Mouse (Mus musculus): ENCODE results near the gene Irf2bpl. TPM values are rescaled to one million over a fixed set of nuclear protein-coding genes. Genes with fewer than 3 reads are reported as not detected.

Gene Irf2bpl
- polyA plus RNA-seq, 1 experiment: 7.1 TPM

DNA sequence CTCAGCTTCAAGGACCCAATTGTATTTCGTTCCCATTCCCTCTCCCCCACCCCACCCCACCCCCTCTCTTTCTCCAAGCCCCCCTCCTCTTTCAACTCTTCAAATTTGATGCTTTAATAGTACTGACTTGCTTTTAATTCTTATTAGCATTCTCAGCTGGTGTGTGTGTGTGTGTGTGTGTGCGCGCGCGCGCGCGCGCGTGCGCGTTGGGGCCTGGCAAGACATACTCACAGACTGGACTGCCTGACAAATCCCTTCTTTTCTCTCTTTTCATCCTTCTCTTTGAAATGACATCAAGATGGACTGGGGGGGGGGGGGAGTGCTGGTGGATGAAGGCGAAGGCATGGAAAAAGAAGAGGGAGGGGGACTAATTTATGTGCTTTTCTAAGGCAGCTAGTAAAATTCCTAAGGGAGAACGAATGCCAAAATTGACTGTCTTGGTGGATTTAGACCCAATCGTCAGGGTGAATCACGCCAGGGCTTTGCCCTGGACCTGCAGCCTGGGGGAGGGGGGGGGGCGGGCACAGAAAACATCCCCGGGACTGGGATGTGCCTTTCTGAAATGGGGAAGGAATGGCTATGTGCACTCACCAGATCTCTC lies 8.2 kb upstream of the Irf2bpl start:
- H3K27ac ChIP-seq (replicated peaks; ENCODE audit: low read depth, low read length): peak overlapping the region; percentile 93
- peak overlapping the region; percentile 57; the same call in 1 of the 2 replicates for H3K4me3 ChIP-seq (ENCODE audit: insufficient read depth, low read depth, low read length)
- H3K4me1 ChIP-seq (ENCODE audit: control insufficient read depth, insufficient read depth, insufficient read length, low read length): peaks cover 52% of the 10 kb centered on the region

DNA sequence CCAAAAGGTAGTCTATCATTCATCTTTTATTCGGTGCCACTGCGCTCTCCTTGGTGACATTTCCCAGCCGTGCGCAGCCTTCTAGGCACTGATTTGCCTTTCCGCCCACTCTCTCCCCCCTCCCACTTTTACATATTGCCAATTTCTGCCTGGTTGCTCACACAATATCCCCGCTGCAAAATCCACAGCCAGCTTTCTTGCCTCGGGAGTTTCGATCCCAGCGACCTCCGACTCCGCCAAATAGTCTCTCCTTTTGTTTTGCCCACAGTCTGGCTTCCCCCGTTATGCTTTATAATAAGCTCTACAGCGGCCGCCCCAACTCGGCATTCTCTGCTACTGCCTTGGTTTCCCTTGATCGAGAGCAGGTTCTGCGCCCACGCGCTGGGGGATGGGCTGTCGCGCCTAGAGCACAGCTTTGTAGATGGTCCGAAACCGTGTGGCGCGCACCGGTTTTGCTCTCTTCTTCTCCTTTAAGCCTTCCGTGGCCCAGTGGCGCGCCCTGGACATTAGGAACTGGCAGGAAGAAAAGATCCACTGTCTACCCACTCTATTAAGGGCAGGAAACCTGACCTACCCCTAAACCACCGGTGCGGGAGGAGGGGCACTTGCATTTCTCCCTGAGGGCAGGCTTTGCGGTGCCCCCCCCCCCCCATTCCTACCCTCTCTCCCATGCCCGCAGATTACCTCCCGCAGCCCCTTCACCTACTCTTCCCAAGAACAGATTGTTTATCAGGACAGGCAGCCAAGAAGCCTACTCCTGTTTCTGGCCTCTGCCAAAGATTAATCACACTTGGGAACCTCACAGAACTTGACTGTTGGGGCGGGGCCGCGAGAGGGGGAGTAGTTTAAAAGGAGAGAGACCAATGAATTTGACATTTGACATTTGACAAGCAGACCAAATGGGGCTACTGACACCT lies 7.4 kb upstream of the Irf2bpl start:
- Histone ChIP-seq H3K4me3 (ENCODE audit: insufficient read depth, low read depth, low read length) (peak overlapping the region; percentile 54), H3K27ac (replicated peaks; ENCODE audit: low read depth, low read length) (peak overlapping the region; percentile 77), H3K4me1 (ENCODE audit: control insufficient read depth, insufficient read depth, insufficient read length, low read length) (peaks cover 50% of the 10 kb centered on the region)

DNA sequence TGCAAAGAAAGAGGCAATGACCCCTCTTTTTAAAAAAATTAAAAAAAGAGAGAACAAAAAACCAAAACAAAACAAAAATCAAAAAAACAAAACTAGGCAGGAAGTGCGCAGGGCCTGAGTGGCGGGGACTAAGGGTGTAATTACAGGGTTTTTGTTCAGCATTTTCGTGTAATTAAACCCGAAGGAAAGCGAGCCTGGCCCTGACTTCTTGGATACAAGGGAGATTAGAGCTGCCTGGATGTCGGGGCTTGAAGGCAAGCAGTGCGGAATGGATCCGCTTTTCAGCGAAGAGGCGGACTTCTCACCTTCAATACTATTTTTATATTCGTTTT lies 6.8 kb upstream of the Irf2bpl start:
- Histone ChIP-seq H3K4me3 (ENCODE audit: insufficient read depth, low read depth, low read length) (peak overlapping the region; percentile 54), H3K4me1 (ENCODE audit: control insufficient read depth, insufficient read depth, insufficient read length, low read length) (peaks cover 49% of the 10 kb centered on the region), H3K27ac (replicated peaks; ENCODE audit: low read depth, low read length) (peak overlapping the region; percentile 77)

DNA sequence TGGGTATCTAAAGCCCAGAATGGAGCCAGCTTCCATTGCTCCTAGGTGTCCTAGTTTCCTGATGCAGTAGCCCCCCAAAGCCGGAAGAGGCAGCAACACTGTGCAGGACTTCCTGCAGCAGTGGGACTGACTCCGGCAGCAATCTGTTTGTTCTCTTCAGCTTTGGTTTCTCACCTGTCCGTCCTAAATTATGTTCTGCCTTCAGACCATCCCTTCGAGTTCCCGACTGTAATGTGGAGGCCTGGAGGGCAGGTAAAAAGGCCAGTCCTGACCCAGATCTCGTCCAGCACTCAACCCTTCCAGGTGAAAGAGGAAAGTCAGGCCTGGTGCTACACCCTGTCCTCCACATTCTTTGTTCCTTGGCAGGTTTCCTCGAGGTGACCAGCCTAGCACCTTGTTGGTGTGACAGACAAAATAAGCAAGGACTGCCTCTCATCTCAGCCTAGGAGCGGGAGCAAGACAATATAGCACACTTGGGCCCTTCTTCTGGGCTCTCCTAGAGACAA lies 6.3 kb upstream of the Irf2bpl start:
- Histone ChIP-seq H3K27ac (replicated peaks; ENCODE audit: low read depth, low read length) (peak overlapping the region; percentile 64), H3K4me1 (ENCODE audit: control insufficient read depth, insufficient read depth, insufficient read length, low read length) (peaks cover 46% of the 10 kb centered on the region), H3K4me3 (ENCODE audit: insufficient read depth, low read depth, low read length) (0 out of 2 replicates have a peak overlapping the region, but pooled peaks have one; percentile 9)

DNA sequence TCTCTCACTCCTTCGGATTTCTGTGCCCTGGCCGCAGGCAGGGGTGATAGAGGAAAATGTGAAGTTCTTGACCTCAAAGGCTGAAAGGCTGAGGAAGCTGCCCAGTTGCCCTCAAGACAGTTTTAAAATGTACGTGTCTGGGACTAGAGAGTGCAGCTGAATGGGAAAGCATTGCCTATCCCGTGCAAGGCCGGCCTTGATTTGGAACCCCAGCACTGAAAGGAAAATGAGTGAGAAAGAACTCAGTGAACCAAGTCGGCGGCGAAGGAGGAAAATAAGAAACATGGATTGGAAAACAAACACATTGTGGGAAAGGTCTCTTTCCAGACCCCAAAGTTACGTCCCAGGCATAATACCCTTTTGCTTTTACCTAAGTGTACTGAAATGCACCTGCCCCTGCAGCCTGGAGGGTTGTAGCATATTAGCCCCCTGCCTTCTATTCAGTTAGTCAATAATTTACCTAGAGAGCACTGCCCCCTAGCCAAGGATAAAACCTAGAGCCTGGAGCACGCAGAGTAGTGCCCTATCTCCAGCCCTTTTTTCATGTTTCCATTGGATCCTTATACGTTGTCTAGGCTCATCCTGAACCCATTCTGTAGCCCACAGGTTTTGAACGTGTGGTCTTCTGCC lies 5.6 kb upstream of the Irf2bpl start:
- peak overlapping the region; percentile 88 for H3K27ac ChIP-seq (replicated peaks; ENCODE audit: low read depth, low read length)

DNA sequence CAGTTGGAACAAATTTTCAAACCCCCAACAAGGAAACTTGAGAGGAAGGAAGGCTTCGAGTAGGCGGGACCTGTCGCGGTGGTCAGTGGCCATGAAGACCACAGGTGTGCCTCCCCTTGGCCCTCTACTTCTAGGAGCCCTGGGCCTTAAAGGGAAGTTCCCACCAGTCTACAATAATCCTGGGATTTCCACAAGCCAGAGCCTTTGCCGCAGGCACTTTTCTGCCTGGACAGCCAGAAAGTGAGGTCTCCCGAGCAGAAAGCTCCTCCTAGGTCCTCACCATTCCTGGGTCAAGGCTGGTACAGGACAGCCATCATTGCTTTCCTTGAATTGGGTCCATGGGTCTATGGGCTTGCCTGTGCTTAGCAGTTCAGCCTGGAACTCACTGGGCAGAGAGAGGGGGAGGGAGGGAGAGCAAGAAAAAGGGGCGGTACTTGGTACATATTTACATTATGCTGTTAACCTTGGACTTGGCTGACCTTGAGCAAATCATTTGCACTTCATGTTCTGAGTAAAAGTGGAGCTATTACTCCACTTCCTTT lies 4.6 kb upstream of the Irf2bpl start:
- Histone ChIP-seq H3K27ac (replicated peaks; ENCODE audit: low read depth, low read length) (peak overlapping the region; percentile 88), H3K4me3 (ENCODE audit: insufficient read depth, low read depth, low read length) (peak overlapping the region; percentile 34), H3K4me1 (ENCODE audit: control insufficient read depth, insufficient read depth, insufficient read length, low read length) (peaks cover 45% of the 10 kb centered on the region)

More for the DNA sequence above, 5.6 kb upstream of the Irf2bpl start:
- Histone ChIP-seq H3K4me3 (ENCODE audit: insufficient read depth, low read depth, low read length) (no peak overlapping the region), H3K4me1 (ENCODE audit: control insufficient read depth, insufficient read depth, insufficient read length, low read length) (peaks cover 47% of the 10 kb centered on the region)

DNA sequence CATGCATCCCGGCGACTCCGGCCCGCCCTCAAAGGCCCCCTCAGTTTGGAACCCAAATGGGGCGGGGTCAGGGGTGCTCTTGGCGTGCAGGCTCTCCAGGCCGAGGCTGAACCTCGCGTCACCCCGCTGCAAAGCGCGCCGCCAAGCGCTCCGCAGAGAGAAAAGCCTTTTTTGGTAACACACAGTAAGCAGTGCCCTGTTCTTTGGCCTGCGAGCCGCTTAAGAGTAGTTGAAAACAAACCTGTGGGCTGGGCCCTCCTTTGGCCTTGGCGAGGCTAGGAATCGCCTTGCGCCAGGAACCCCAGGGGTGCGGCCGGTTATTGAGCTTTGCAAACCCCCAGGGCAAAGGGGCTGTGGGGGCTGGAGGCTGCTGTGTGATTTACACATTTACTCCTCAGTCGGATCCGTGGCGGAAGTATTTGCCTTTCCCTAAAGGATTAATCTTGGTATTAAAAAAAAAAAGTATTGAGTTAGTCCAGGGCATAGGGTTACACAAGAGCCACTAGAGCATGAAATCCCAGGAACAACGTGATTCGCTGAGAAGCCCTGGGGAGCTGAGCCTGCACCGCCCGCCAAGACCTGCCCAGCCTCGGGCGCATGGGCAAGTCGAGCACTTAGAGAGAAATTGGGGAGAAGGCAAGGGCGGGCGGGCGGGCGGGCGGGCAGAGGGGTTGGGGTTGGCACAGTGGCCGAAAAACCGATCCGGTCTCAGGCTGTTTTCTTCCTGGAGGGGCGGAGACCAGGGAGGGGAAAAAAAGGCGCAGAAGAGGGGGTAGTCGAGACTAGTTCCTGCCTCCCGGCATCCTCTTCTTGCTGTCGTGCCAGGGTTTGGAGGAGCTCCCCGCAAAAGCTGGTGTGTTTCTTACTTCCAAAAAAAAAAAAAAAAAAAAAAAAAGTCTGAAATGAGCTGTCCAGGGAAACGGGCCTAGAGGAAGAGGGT lies 3.8 kb upstream of the Irf2bpl start:
- Histone ChIP-seq H3K4me1 (ENCODE audit: control insufficient read depth, insufficient read depth, insufficient read length, low read length) (peaks cover 41% of the 10 kb centered on the region), H3K4me3 (ENCODE audit: insufficient read depth, low read depth, low read length) (peak overlapping the region; percentile 42), H3K27ac (replicated peaks; ENCODE audit: low read depth, low read length) (peak overlapping the region; percentile 88)

DNA sequence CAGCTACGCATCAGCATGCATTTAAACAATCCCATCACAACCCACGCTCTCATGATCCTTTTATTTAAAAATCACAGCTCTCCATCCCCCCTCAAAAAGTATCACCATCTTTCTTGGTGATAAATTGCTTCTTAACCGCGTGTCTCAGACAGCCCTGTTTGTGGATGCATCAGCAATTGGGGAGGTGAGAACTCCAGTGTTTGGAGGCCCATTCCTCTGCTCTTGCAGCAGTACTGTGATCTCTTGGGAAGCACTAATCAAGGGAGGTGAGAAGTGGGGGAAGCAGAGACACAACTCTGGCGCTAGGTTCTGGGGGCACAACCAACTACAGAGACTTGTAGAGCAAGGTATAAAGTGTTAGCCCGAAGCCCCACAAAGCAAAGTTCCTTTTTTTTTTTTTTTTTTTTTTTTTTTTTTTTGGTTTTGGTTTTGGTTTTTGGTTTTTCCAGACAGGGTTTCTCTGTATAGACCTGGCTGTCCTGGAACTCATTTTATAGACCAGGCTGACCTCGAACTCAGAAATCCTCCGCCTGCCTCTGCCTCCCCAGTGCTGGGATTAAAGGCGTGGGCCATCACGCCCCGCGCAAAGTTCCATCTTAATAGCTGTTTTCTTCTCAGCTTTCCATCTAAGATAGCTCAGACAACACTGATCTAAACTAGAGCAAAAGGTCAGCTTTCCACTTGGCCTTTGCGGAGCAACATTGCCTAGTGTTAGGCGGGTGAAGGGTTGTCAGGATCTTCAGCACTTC lies 3.0 kb upstream of the Irf2bpl start:
- Histone ChIP-seq H3K27ac (replicated peaks; ENCODE audit: low read depth, low read length) (peak overlapping the region; percentile 88), H3K4me3 (ENCODE audit: insufficient read depth, low read depth, low read length) (peak overlapping the region; percentile 42), H3K4me1 (ENCODE audit: control insufficient read depth, insufficient read depth, insufficient read length, low read length) (peaks cover 37% of the 10 kb centered on the region)

DNA sequence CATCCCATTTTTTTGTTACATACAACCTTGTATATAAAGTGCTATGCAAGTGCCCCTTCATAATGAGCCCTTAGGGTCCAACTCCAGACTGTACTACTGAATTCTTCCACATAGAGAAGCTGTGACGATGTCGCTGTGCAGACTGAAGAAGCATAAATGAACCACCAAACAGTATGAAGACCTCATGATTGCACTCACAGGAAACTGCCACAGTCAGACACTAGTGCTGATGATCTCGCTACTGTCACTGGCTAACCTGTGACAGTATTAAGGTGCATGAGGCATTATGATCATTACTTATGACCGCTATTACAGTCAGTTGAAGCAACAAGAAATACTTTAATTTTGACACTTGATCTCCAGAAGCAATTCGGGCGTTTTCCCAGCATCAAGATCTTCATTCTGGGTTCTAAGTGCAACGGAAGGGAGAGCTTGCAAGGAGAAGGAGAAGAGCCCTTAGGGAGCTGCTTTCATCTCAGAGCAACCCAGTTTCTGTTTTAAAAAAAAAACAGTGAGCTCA lies 1.9 kb upstream of the Irf2bpl start:
- H3K4me3 ChIP-seq (ENCODE audit: insufficient read depth, low read depth, low read length): no peak overlapping the region
- peak overlapping the region; percentile 88; the same call in 1 of the 2 replicates for H3K27ac ChIP-seq (replicated peaks; ENCODE audit: low read depth, low read length)
- H3K4me1 ChIP-seq (ENCODE audit: control insufficient read depth, insufficient read depth, insufficient read length, low read length): peaks cover 34% of the 10 kb centered on the region

DNA sequence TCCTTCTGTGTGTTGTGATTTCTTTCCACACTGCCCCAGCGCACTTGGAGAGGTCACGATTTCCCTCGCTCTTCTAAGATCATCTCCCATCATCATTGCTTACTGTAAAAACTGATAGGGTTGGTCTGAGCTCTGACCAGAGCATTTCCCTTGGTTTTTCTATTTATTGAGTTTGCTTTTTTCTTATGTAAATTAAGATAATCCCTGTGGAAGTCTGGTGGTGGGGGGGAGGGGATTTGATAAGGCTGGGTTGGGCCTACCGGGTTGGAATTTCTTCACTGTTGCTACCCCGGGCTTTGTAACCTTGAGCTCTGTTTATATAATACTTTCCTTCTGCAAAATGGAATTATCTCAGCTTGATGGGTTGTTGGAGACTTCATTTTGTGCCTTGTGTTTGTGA lies 1.1 kb upstream of the Irf2bpl start:
- no peak overlapping the region for H3K4me3 ChIP-seq (ENCODE audit: insufficient read depth, low read depth, low read length)
- H3K27ac ChIP-seq (replicated peaks; ENCODE audit: low read depth, low read length): 0 out of 2 replicates have a peak overlapping the region, but pooled peaks have one; percentile 74
- H3K4me1 ChIP-seq (ENCODE audit: control insufficient read depth, insufficient read depth, insufficient read length, low read length): peaks cover 28% of the 10 kb centered on the region

DNA sequence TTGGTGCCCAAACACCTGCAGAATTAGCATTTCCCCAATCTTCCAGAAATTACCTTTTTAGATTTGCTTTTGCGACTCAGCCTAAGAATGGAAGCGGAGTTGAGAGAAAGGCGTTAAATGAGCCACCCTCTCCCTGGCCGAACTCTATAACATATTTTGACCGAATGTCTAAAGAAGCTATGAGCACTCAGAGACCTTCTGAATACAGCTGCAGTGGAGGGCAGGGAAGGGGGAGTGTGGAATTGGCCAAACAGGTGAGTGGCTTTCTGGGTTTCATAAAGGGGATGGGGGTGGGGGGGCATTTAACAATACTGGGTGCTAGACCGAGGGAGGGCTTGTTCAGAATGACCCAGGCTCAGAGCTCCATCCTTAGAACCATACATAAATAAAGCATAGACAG lies 738 bp upstream of the Irf2bpl start:
- H3K4me1 ChIP-seq (ENCODE audit: control insufficient read depth, insufficient read depth, insufficient read length, low read length): peaks cover 25% of the 10 kb centered on the region
- peak overlapping the region; percentile 22; the same call in 1 of the 2 replicates for H3K4me3 ChIP-seq (ENCODE audit: insufficient read depth, low read depth, low read length)

DNA sequence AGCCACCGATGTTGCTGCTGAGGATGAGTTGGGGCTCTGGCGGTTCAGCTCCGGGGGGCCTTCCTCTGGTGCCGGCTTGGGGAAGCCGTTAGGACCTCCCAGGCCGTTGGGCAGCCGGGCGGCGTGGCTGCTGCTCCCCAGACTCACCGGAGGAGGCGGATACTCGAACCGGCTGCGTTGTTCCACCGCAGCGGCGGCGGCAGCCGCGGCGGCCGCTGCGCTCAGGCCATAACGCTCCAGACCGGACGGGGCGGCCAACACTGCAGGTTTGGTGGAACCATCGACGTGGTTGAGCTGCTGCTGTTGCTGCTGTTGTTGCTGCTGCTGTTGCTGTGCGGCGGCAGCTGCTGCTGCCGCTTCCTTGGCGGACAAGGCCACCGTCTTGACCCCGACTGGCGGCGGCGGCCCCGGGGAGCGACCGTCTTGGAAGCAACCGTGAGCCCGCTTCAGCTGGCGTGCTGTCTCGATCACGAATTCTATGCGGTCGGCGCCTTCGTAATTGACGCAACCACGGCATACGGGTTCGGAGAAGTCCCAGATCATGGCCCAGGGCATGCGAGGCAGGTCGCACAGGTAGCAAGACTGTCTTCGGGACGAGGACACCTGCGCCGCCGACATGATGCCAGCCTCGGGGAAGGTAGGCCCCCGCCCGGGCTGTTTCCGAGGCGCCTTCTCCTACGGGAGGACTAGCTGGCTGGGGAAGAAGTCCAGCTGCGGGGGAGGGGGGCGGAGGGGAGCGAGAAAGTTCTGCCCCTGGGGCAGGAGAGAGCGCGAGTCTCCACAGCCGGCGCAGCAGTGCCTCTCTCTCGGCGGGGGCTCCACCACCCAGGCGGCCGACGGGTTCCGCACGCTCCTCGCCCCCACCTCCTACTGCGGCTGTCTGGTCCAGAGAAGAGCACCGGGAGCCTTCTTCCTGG lies 1.1 kb downstream of the Irf2bpl start:
- Histone ChIP-seq H3K4me1 (ENCODE audit: control insufficient read depth, insufficient read depth, insufficient read length, low read length) (peaks cover 22% of the 10 kb centered on the region), H3K4me3 (ENCODE audit: insufficient read depth, low read depth, low read length) (peak overlapping the region; percentile 91), H3K27ac (replicated peaks; ENCODE audit: low read depth, low read length) (peak overlapping the region; percentile 96)

More for the DNA sequence above, 738 bp upstream of the Irf2bpl start:
- peak overlapping the region; percentile 74 for H3K27ac ChIP-seq (replicated peaks; ENCODE audit: low read depth, low read length)

DNA sequence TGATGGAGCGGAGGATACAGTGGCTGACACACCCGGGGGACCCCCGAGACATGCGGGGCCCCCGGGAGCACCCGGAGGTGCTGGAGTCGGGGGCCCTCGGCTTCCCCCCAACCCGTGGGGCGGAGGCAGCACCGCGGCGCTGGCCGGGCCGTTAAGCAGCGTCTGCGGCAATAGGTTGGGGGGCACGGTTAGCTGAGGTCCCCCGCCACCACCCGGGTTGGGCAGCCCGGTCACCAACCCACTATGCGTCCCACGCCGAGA lies 1.6 kb downstream of the Irf2bpl start:
- H3K4me1 ChIP-seq (ENCODE audit: control insufficient read depth, insufficient read depth, insufficient read length, low read length): peaks cover 25% of the 10 kb centered on the region
- H3K4me3 ChIP-seq (ENCODE audit: insufficient read depth, low read depth, low read length): peak overlapping the region; percentile 91
- peak overlapping the region; percentile 96 for H3K27ac ChIP-seq (replicated peaks; ENCODE audit: low read depth, low read length)

Measured in brown adipose tissue, adult 24 weeks (tissue).